ENCODE assay signal across 7 mouse cellular contexts in the genomic region with DNA sequence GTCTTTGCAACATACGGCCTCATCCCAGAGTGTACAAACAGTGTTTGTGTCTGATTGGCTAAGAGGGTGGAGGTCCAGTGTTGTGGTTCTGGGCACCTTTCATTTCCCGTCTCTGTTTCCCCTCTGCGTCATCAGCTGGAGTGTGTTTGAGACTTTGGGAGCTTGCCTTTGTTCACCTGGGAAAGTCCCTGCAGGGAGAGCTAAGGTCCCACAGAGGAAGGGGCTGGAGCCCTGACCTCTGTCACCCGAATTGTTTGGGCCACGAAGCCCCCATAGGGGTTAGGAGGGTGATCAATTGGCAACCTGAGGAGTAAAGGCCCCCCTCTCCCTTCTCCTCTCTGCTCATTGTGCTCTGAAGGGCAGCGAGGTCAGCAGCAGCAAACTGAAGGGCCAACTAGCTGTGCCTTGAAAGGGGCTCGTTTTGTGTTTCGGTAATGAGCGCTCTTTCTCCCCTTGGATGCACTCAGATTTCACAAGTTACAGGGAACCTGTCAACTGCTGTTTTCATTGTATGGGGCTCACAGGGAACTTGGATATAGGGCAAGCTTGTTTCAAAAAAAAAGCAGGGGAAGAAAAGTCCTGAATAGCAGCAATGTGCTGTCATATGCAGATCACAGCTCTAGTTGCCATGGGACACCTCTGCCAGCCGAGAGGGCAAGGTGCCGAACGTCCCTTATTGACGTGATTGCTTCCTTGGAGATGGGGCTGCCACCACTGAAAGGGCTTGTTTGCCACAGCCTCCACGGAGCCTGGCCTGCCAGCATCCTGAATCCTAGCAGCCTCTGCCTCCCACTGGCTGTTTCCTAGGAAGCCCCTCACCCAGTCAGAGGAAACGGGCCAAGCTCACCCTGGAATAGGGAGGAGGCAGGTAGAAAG.
DNase-seq lines count a peak whose midpoint lies in the region; ATAC-seq and TF ChIP-seq lines count a peak whose summit lies in the region.

No protein-coding gene starts in this region.

- peak; percentile 41 for DNase-seq in cerebellum, adult 9-11 months
- DNase-seq in embryo, embryonic 9.5 days (ENCODE audit: extremely low spot score) = peak; percentile 80
- DNase-seq in mesoderm, embryonic 11.5 days (ENCODE audit: low read depth, low spot score) = peak; percentile 68
- DNase-seq in stomach, postnatal 0 days (ENCODE audit: low spot score) = no peak
- no peak for DNase-seq in gastrocnemius, postnatal 36 days

- H3K9me3 ChIP-seq in hindbrain, embryonic 15.5 days = no peaks in the 10 kb centered on the region
- H3K9me3 ChIP-seq in stomach, postnatal 0 days (ENCODE audit: control insufficient read depth, low read length) = no peaks in the 10 kb centered on the region

- no peak overlapping the region for H3K4me2 ChIP-seq in hindbrain, embryonic 15.5 days
- no peak overlapping the region for H3K4me2 ChIP-seq in stomach, postnatal 0 days (replicated peaks; ENCODE audit: low read depth)

- no peak overlapping the region for H3K9ac ChIP-seq in hindbrain, embryonic 15.5 days
- no peak overlapping the region for H3K9ac ChIP-seq in stomach, postnatal 0 days (ENCODE audit: low read length)

- WGBS in hindbrain, embryonic 15.5 days = 11% methylated on average over 15 of the region's 15 CpGs
- WGBS in stomach, postnatal 0 days = 58% methylated on average over 15 of the region's 15 CpGs

- no peak for TF ChIP-seq CTCF in stomach, postnatal 0 days (IDR thresholded peaks at IDR 0.05; ENCODE audit: low read depth)

- ATAC-seq in hindbrain, embryonic 15.5 days (ENCODE audit: low FRiP score, low read depth) = peak; percentile 91
- ATAC-seq in stomach, postnatal 0 days (ENCODE audit: low FRiP score, low TSS enrichment) = no peak
- no peak for ATAC-seq in megakaryocyte progenitor cell, adult 5-6 weeks (replicated peaks; ENCODE audit: poor library complexity)

- no peak for TF ChIP-seq EP300 in stomach, postnatal 0 days (optimal IDR thresholded peaks at IDR 0.05)

- peaks cover 13% of the 10 kb centered on the region for H3K4me1 ChIP-seq in hindbrain, embryonic 15.5 days (replicated peaks)
- H3K4me1 ChIP-seq in stomach, postnatal 0 days (replicated peaks; ENCODE audit: control insufficient read depth, insufficient read depth) = peaks cover 4% of the 10 kb centered on the region

- H3K36me3 ChIP-seq in hindbrain, embryonic 15.5 days = no peaks in the 10 kb centered on the region
- H3K36me3 ChIP-seq in stomach, postnatal 0 days (ENCODE audit: control insufficient read depth, insufficient read depth, low read length) = no peaks in the 10 kb centered on the region

- intact Hi-C loops in gastrocnemius, postnatal 36 days (cut with DNase I) = no loop called here

- H3K27me3 ChIP-seq in hindbrain, embryonic 15.5 days = no peaks in the 10 kb centered on the region
- no peaks in the 10 kb centered on the region for H3K27me3 ChIP-seq in stomach, postnatal 0 days (ENCODE audit: control insufficient read depth, insufficient read depth, low read length)

- no peak overlapping the region for H3K4me3 ChIP-seq in hindbrain, embryonic 15.5 days
- no peak overlapping the region for H3K4me3 ChIP-seq in stomach, postnatal 0 days (ENCODE audit: low read depth, low read length)

- peak overlapping the region; percentile 73 for H3K27ac ChIP-seq in hindbrain, embryonic 15.5 days (replicated peaks)
- 0 out of 2 replicates have a peak overlapping the region, but pooled peaks have one; percentile 24 for H3K27ac ChIP-seq in stomach, postnatal 0 days (replicated peaks)

Comparison
In these comparisons a context has a peak if more than half of its experiments do, and no peak if none do; other contexts are left out.
1. DNase-seq: peak in cerebellum, adult 9-11 months (single experiment), embryo, embryonic 9.5 days (single experiment) and mesoderm, embryonic 11.5 days (single experiment); none in stomach, postnatal 0 days (single experiment) and gastrocnemius, postnatal 36 days (0 of 2).